In genomic region chr14:40949047-40949446, GRCm38 (mm10) we compare ENCODE assay signal across 10 mouse cellular contexts. TPM values are rescaled to one million over a fixed set of nuclear protein-coding genes. Genes with fewer than 3 reads are reported as not detected.
DNase-seq lines count a peak whose midpoint lies in the region; ATAC-seq and TF ChIP-seq lines count a peak whose summit lies in the region.
"Had no signal": no experiment of that assay in that cellular context is flagged by ENCODE, and none has a peak within 500 bp of the region (broad histone marks: within the 10 kb centered on the region; RNA-seq: fewer than 3 reads in every experiment).

No protein-coding gene starts in this region.

- H3K9ac ChIP-seq in kidney, postnatal 0 days (ENCODE audit: low read depth, low read length), result no peak overlapping the region
- H3K9ac ChIP-seq in embryonic facial prominence, embryonic 13.5 days, result no peak overlapping the region
- peak overlapping the region; percentile 28; the same call in 1 of the 2 replicates for H3K9ac ChIP-seq in liver, embryonic 12.5 days

- no peak for TF ChIP-seq CTCF in kidney, postnatal 0 days (IDR thresholded peaks at IDR 0.05; ENCODE audit: low read depth)
- no peak for TF ChIP-seq CTCF in Patski (IDR thresholded peaks at IDR 0.05)

- no peaks in the 10 kb centered on the region for H3K36me3 ChIP-seq in kidney, postnatal 0 days (ENCODE audit: insufficient read depth, low read length)
- H3K36me3 ChIP-seq in embryonic facial prominence, embryonic 13.5 days, result peaks cover 9% of the 10 kb centered on the region; the same call in 1 of the 2 replicates
- peaks cover 28% of the 10 kb centered on the region for H3K36me3 ChIP-seq in liver, embryonic 12.5 days

- H3K27ac ChIP-seq in kidney, postnatal 0 days, result peak overlapping the region; percentile 56; the same call in 1 of the 2 replicates
- peak overlapping the region; percentile 86 for H3K27ac ChIP-seq in embryonic facial prominence, embryonic 13.5 days
- H3K27ac ChIP-seq in liver, embryonic 12.5 days, result peak overlapping the region; percentile 97

- WGBS in kidney, postnatal 0 days, result 25% methylated on average over 3 of the region's 3 CpGs
- WGBS in embryonic facial prominence, embryonic 13.5 days, result 67% methylated on average over 3 of the region's 3 CpGs
- 71% methylated on average over 3 of the region's 3 CpGs for WGBS in liver, embryonic 12.5 days (ENCODE audit: insufficient replicate concordance)

- no peak for DNase-seq in kidney, postnatal 0 days (ENCODE audit: low spot score)
- no peak for DNase-seq in kidney, adult 11 months
- no peak for DNase-seq in Patski (ENCODE audit: low read depth, low spot score)
- no peak for DNase-seq in spleen, postnatal 14 days (ENCODE audit: low spot score in 2 of 2)
- no peak for DNase-seq in layer of hippocampus, adult 18-20 months (ENCODE audit: low spot score in 2 of 2)
- no peak for DNase-seq in urinary bladder, postnatal 10 days (ENCODE audit: low spot score)
- DNase-seq: cerebellum, postnatal 36 days had no signal

- no peak overlapping the region for H3K4me2 ChIP-seq in kidney, postnatal 0 days (ENCODE audit: low read length)
- H3K4me2 ChIP-seq in embryonic facial prominence, embryonic 13.5 days, result no peak overlapping the region
- H3K4me2 ChIP-seq in liver, embryonic 12.5 days, result peak overlapping the region; percentile 76; the same call in 1 of the 2 replicates

- no peaks in the 10 kb centered on the region for H3K27me3 ChIP-seq in kidney, postnatal 0 days (ENCODE audit: insufficient read depth, low read length)
- no peaks in the 10 kb centered on the region for H3K27me3 ChIP-seq in Patski
- H3K27me3 ChIP-seq in embryonic facial prominence, embryonic 13.5 days, result no peaks in the 10 kb centered on the region
- no peaks in the 10 kb centered on the region for H3K27me3 ChIP-seq in liver, embryonic 12.5 days (replicated peaks)

- H3K4me1 ChIP-seq in kidney, postnatal 0 days (replicated peaks; ENCODE audit: insufficient read depth, low read length), result peaks cover 32% of the 10 kb centered on the region
- H3K4me1 ChIP-seq in embryonic facial prominence, embryonic 13.5 days, result peaks cover 58% of the 10 kb centered on the region
- H3K4me1 ChIP-seq in liver, embryonic 12.5 days, result peaks cover 88% of the 10 kb centered on the region

- no peaks in the 10 kb centered on the region for H3K9me3 ChIP-seq in kidney, postnatal 0 days (replicated peaks; ENCODE audit: low read length)
- H3K9me3 ChIP-seq in embryonic facial prominence, embryonic 13.5 days, result no peaks in the 10 kb centered on the region
- H3K9me3 ChIP-seq in liver, embryonic 12.5 days (replicated peaks), result no peaks in the 10 kb centered on the region

- POLR2A ChIA-PET in Patski (lab: Charles Lee), result no interaction called here

- ATAC-seq in kidney, postnatal 0 days (replicated peaks; ENCODE audit: low FRiP score, low read depth), result no peak
- ATAC-seq in Patski, result peak; percentile 31
- ATAC-seq in embryonic facial prominence, embryonic 13.5 days (ENCODE audit: insufficient number of reproducible peaks, insufficient read depth, low FRiP score, low TSS enrichment, low read depth), result no peak
- ATAC-seq in liver, embryonic 12.5 days, result no peak

- CTCF ChIA-PET in Patski (lab: Charles Lee), result interaction anchor here (0.9 to 4.0 kb wide), 6 partner anchors 9 to 38 kb away, joined by 3 to 21 read pairs (median 4); no protein-coding TSS in a partner anchor

- H3K4me3 ChIP-seq in kidney, postnatal 0 days (replicated peaks; ENCODE audit: low read depth, low read length), result no peak overlapping the region
- H3K4me3 ChIP-seq in embryonic facial prominence, embryonic 13.5 days, result no peak overlapping the region
- no peak overlapping the region for H3K4me3 ChIP-seq in liver, embryonic 12.5 days

- in situ Hi-C loops in Patski (cut with MboI; ENCODE audit: low pct_unique_long_range_greater_than_20kb), result no loop called here

RNA-seq across cellular contexts. Expression of gene Tspan14, which starts 17.6 kb away (rescaled TPM):
- polyA plus RNA-seq in kidney, postnatal 0 days (2015; fragmentation: Nextera tagmentation; extraction: Ambion mirVana), result 93.4 and 102 TPM in 2 replicates
- 59.0 TPM for polyA plus RNA-seq in Patski (2021)
- 87.6 and 91.1 TPM in 2 replicates for polyA plus RNA-seq in embryonic facial prominence, embryonic 13.5 days (2015; fragmentation: Nextera tagmentation; extraction: Ambion mirVana)
- 44.5 and 44.6 TPM in 2 replicates for polyA plus RNA-seq in liver, embryonic 12.5 days (2016; fragmentation: Nextera tagmentation; extraction: Ambion mirVana)
- total RNA-seq in layer of hippocampus, adult 18-20 months (2021), result 10 to 100 TPM; 30.5 to 33.7 TPM

RNA-seq across cellular contexts. Expression of gene Sh2d4b, which starts 56.0 kb away (rescaled TPM):
- polyA plus RNA-seq in kidney, postnatal 0 days (2015; fragmentation: Nextera tagmentation; extraction: Ambion mirVana), result 0.72 and 1.0 TPM in 2 replicates
- polyA plus RNA-seq in Patski (2021), result 0.17 TPM
- 0.74 and 0.96 TPM in 2 replicates for polyA plus RNA-seq in embryonic facial prominence, embryonic 13.5 days (2015; fragmentation: Nextera tagmentation; extraction: Ambion mirVana)
- 0.16 and 0.20 TPM in 2 replicates for polyA plus RNA-seq in liver, embryonic 12.5 days (2016; fragmentation: Nextera tagmentation; extraction: Ambion mirVana)
- total RNA-seq in layer of hippocampus, adult 18-20 months (2021), result 1 to 10 TPM in 1 of 2 experiments, under 1 TPM in 1; 0.91 to 1.7 TPM
- polyA plus RNA-seq: liver, adult 2 months had no signal
